Mouse (Mus musculus): ENCODE measurements at regions not wholly inside any gene's neighbourhood (a gene's known extent, or its start where the extent isn't known, plus 50 kb on each side); places are given as distances from the start of the nearest gene placed in this dataset.

DNA sequence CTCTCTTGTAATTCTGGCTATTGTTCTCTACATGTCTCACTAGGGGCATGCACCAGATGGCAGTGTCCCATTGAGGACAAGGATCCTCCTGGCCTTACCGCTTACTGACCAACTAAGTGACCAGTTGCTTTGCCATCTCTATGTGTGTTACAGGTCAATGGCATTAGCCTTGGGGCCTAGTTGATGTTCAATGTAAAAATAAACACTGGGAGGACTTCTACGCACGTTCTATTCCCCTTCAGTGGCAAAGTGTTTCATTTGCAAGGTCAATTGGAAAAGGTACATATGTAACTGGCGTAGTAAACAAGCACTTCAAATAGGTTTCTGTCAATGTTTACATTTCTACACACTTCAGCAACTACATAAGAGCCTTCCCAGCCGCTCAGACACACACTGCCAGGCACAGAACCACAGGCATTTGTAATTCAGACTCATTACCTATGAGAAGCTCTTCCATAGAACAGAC, 527.8 kb downstream of the Ppargc1a start:
- TF ChIP-seq POLR2A (IDR thresholded peaks at IDR 0.05; ENCODE audit: borderline replicate concordance, insufficient read depth, low read length) = no peak
- TF ChIP-seq CTCF (IDR thresholded peaks at IDR 0.05; ENCODE audit: borderline replicate concordance, insufficient read depth, low read depth, low read length) = no peak; the same call in 1 of the 2 replicates

All from cerebellum, adult 2 months (tissue).